Mouse (Mus musculus): ENCODE results near the gene Scrg1.
A peak's percentile ranks its signal among the peaks of the same experiment; 100 is the strongest.
"Not testable (repeated sequence)": the region's sequence is repeated elsewhere in the genome, so short reads cannot be mapped to it uniquely, and the experiment has no call there.

The Scrg1 gene

GRCm38 (mm10) chr8:57455765-57456164, at the start of gene Scrg1:
Gene Scrg1, plus strand, starts transcription at chr8:57455923.
- no peak for DNase-seq

DNA sequence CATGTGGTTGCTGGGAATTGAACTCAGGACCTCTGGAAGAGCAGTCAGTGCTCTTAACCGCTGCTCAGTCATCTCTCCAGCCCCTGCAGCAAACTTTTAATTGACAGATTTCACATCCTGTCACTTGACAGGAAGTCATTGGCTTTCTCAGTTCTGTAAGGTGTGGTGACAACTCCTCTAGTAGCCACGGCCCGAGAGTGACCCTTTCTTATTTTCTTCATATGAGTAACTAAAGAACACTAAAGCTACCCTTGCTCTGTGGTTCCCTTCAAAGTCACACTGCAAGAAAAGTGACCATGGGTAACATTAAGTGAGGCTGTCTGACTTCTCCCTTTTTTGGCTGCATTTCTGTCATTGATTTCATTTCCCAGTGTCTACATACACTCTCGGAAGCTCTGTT, 49.4 kb upstream of the Scrg1 start:
- no peak for DNase-seq

- no peak for DNase-seq
These were observed 46.4 kb upstream of the Scrg1 start for GRCm38 (mm10) chr8:57409333-57409732.

DNA sequence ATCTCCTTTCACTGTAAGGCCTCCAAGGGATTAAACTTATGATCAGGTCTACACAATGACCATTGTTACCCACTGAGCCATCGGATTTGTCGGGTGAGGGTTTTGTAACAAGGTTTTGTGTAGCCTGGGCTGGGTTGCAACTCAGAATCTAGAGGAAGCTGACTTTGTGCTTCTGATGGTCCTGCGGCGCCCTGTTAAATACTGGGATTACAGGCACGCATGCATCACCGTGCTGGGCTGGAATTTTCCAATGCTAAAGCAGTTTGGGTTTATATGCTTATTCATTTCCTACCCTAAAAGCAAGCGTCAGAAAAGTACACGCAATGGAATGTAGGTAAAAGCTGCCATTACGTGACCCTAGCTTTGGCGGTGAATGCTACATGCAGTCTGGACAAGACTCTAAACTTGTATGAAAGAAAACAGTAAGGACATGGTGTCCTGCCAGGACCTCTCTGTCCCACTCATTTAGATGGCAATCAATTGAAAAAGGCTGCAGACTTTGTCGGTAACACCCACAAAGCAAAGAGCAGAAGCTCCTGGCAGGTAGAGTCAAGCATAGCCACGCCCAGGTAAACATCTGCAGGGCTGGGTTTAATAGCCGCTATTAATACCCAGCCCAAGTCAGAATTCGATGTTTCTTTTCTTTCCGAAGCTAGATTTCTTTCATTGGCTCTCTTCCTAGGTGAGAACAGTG, 45.8 kb upstream of the Scrg1 start:
- no peak for DNase-seq

GRCm38 (mm10) chr8:57410473-57410863, 45.3 kb upstream of the Scrg1 start:
- no peak for DNase-seq

- DNase-seq = no peak
These were observed 44.4 kb upstream of the Scrg1 start for GRCm38 (mm10) chr8:57411366-57411765.

- DNase-seq = no peak
These were observed 38.9 kb upstream of the Scrg1 start for GRCm38 (mm10) chr8:57416827-57417226.

DNA sequence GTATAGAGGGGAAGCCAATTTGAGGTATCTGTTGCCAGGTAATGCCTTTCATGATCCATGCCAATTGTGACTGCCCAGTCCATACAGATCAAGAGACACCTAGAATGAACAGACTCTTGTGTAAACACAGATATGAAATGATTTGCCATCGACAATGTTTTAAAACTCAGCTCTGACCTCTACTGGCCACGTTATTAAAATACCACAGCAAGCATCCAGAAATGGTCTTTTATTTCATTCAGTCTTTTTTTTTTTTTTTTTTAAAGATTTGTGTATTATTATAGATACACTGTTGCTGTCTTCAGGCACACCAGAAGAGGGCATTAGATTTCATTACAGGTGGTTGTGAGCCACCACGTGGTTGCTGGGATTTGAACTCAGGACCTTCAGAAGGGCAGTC, 29.6 kb upstream of the Scrg1 start:
- no peak for DNase-seq

- DNase-seq = no peak
These were observed 27.9 kb upstream of the Scrg1 start for GRCm38 (mm10) chr8:57427581-57428366.

DNA sequence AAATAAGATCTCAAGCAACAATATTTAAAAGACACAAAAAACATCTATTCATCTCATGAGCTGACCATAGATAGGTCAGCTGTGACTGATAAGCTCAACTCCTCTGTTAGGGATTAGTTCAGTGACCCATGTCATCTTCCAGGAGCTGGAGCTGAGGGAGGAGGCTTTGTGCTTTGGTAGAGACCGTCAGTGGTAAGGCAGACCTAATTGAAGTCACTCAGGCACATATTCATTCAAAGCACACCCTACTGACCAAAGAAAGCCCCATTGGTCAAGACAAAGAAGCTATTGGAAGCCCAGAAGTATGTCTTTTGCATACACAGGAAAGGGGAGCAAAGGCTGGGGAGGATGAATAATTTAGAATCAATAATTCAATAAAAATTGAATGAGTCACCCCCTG, 27.2 kb upstream of the Scrg1 start:
- DNase-seq = no peak

DNA sequence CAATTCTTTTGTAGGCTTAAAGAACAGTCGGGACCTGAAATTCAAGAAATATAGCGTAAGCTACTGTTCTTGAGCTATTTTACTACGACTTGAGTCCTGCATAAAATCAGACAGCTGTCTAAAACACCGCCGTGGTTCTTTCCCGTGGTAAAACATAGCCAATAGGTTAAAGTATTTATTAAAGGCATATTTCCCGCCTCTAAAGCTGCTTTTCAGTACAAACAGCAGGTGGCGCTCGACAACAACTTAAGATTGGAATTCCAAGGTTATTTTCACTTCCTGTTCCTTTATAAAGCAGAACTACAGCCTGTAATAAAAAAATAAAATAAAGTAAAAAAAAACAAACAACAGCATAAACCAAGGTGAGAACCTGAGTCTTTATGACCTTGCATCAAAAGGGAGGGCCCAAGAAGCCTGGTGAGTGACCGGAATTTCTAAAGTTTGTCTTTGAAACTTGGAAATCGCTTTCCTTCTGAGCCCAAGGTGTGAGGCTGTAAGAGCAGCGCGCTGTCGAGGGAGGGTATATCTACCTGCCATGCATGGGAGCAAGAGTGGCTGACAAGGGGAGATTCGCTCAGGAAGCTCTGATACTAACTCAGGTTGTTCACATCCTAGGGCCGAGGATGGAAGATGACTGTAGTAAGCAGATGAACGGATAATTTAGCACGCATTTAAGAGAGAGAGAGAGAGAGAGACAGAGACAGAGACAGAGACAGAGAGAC, 26.4 kb upstream of the Scrg1 start:
- peak; percentile 47 for DNase-seq

DNA sequence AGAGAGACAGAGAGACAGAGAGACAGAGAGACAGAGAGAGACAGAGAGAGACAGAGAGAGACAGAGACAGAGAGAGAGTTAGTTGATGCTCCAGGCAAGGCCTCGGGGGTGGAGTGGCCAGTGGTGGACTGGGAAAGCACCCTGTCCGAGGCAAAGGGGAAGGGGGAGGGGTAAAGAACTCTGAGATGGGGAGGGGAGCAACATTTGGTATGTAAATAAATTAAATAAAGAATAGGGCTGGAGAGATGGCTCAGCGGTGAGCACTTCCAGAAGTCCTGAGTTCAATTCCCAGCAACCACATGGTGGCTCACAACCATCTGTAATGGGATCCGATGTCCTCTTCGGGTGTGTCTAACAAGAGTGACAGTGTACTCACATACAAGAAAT, 25.8 kb upstream of the Scrg1 start:
- not testable (repeated sequence) for DNase-seq

DNA sequence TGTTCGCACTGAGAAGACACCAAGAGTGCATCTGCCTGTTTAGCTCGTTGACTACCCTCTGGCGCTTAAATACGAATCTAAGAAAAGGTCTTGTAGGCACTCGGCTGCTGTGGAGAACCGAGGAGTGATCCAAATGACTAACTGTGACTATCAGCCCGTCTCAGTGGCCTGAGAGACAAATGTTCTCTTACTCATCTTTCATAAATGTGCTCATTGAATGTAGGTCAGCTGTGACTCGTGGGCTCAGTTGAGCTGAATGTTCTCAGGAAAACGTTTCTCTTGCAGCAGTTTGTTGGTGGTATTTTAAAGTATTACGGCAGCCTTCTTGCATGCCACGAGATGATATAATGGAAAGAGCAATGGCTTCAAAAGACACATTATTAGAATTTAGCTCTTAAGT, 24.8 kb upstream of the Scrg1 start:
- DNase-seq = no peak

DNA sequence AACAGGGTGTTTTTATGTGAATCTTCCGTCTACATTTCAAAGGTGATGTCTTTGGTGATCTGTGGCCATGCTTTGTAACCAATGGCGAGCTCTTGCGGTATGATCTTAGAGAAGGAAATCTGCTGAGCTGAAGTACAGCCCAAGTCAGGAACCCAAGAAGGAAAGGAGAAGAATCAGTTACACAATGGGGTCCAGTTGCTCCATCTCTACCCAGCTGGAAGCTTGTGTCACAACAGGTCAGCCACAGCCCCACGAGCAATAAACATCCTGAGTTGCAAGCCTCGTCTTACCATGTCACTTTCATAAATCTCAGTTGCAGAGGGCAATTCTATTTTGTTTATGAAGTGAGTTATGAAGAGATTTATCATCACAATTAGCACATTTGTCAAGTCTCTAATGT, 22.9 kb upstream of the Scrg1 start:
- no peak for DNase-seq

DNA sequence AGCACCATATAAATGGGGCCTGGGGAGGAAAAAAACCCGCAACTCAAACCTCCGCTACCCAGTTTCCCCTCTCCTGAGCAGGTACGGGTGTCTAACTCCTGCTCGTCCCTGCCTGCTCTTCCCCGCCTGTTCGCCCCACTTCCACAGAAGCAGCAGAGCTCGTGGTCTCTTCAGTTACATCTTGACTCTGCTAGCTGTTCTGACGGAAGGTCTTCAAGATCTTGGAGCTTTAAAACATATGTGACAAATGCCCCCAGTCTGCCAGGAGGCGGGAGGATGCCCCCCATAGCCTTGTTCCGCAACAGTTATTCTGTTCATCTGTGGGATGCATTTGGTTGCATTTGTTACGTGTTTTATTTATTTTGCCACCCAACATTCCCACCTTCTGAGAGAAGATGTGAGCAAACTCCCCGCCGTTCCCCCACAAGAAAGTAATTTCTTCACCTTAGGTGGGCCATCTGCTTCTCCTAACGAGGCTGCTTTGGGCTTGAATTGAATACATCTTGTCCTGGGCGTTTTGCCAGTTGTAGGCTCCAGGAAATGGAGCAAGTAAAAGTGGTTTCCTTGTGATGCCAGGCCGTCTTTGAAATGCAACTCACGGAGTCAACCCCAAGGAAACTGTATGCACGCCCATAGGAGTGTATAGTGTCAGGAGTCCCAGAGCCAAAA, 19.8 kb upstream of the Scrg1 start:
- DNase-seq = peak; percentile 83

GRCm38 (mm10) chr8:57436437-57436796, 19.3 kb upstream of the Scrg1 start:
- DNase-seq = peak; percentile 17

DNA sequence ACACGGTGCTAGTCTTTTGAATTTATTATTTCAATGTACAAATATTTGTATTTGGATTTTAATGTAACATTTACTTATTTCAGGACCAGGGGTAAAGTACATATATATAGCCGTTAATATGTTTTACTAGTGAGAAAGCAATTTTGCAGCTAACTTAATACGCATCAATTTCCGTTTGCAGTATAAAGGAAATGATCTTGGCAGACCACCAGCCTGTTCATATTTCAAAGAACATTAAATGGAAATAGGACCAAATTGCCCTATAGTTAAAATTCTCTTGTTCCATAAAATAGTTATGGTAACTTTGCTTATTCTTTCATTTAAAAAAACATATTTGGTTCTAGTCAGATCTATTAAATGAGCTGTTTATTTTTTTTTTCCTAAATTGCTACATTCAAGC, 14.6 kb upstream of the Scrg1 start:
- DNase-seq = no peak

DNA sequence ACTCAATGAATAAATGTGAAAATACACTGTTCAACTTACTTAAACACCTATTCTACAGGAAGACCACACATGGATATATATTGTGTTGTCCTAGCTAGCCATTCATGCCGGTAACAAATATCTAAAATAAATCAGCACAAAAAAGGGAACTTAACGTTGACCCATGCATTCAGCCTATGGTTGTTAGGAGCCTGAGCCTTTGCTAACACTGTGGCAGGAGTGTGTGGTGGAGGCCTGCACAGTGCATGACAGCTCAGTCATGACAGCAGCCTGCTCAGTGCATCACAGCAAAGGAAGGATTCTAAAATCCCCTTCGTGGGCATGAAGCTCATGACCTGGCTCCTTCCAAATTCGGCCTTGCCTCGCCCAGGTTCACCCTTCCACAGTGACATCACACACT, 14.2 kb upstream of the Scrg1 start:
- DNase-seq = no peak

DNA sequence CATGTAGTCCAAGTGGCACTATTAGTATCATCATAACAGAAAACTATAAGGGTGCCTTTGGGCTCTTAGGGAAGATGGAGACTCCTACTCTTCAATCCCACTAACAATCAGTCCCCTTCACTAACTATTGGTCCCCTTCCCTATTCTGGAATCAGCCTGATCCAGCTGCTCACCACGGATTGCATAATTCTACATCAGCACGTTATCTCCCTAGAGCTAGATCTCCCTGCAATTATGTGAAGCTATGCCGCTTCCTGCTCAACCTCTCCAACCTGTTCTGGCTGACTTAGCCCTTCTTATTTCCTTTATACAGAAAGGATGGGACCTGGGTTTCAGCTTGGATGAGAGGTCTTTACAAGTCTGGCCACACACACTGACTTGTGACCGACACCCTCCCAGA, 12.4 kb upstream of the Scrg1 start:
- DNase-seq = no peak

GRCm38 (mm10) chr8:57445901-57446300, 9.8 kb upstream of the Scrg1 start:
- DNase-seq = not testable (repeated sequence)

GRCm38 (mm10) chr8:57450726-57451125, 5.0 kb upstream of the Scrg1 start:
- DNase-seq = no peak

- no peak for DNase-seq
These were observed 3.8 kb upstream of the Scrg1 start for GRCm38 (mm10) chr8:57451896-57452295.

- no peak for DNase-seq
These were observed 2.4 kb upstream of the Scrg1 start for GRCm38 (mm10) chr8:57453361-57453760.
